Mouse (Mus musculus) cortical plate, adult 2 months (tissue): ENCODE measurements at regions not wholly inside any gene's neighbourhood (a gene's known extent, or its start where the extent isn't known, plus 50 kb on each side); places are given as distances from the start of the nearest gene placed in this dataset.

Experiments used
- H3K27ac ChIP-seq: fragments of 200-500 bp; 2 replicates; pipeline ENCODE4 v1.5.1; 2012; ENCODE audit warnings: low read length, control low read depth, inconsistent platforms; ENCODE audit not compliant: insufficient read depth
- H3K4me1 ChIP-seq: fragments of 200-500 bp; 2 replicates; pipeline ENCODE4 v1.6.1; 2011; ENCODE audit warnings: low read length; ENCODE audit not compliant: control insufficient read depth, insufficient read depth
- H3K4me3 ChIP-seq: fragments of 200-500 bp; 2 replicates; pipeline ENCODE4 v1.5.1; 2011; ENCODE audit warnings: mild to moderate bottlenecking, low read length, control low read depth; ENCODE audit not compliant: insufficient read depth
- CTCF ChIP-seq: fragments of 200-500 bp; IDR thresholded peaks from 2 replicates; pipeline ENCODE4 v1.5.1; 2011; ENCODE audit warnings: mild to moderate bottlenecking, control low read depth, low read length; ENCODE audit not compliant: insufficient read depth; ENCODE audit errors: extremely low read depth
- POLR2A ChIP-seq: fragments of 200-500 bp; IDR thresholded peaks from 2 replicates; pipeline ENCODE4 v1.6.1; 2011; ENCODE audit warnings: mild to moderate bottlenecking, low read length, control low read depth; ENCODE audit not compliant: insufficient read depth; ENCODE audit errors: extremely low read depth

GRCm38 (mm10) chr14:61836965-61837364 lies 229.7 kb downstream of the Kcnrg start:
- H3K27ac ChIP-seq = no peak overlapping the region
- TF ChIP-seq POLR2A (no peak), CTCF (no peak)
- H3K4me3 ChIP-seq = no peak overlapping the region

GRCm38 (mm10) chr14:61837851-61838250 lies 230.6 kb downstream of the Kcnrg start:
- H3K4me1 ChIP-seq = no peaks in the 10 kb centered on the region
- TF ChIP-seq CTCF = no peak
- no peak for TF ChIP-seq POLR2A

More at GRCm38 (mm10) chr14:61836965-61837364, 229.7 kb downstream of the Kcnrg start:
- H3K4me1 ChIP-seq = no peaks in the 10 kb centered on the region

GRCm38 (mm10) chr14:61842476-61842875 lies 235.2 kb downstream of the Kcnrg start:
- no peak for TF ChIP-seq POLR2A
- no peak for TF ChIP-seq CTCF
- H3K27ac ChIP-seq = no peak overlapping the region
- H3K4me1 ChIP-seq = no peaks in the 10 kb centered on the region
- H3K4me3 ChIP-seq = no peak overlapping the region

More at GRCm38 (mm10) chr14:61837851-61838250, 230.6 kb downstream of the Kcnrg start:
- Histone ChIP-seq H3K27ac (no peak overlapping the region), H3K4me3 (no peak overlapping the region)

- no peak for TF ChIP-seq CTCF
- no peak for TF ChIP-seq POLR2A
- Histone ChIP-seq H3K4me1 (no peaks in the 10 kb centered on the region), H3K27ac (no peak overlapping the region), H3K4me3 (no peak overlapping the region)
These were observed 239.2 kb downstream of the Kcnrg start for GRCm38 (mm10) chr14:61846441-61846840.

- Histone ChIP-seq H3K4me1 (no peaks in the 10 kb centered on the region), H3K4me3 (no peak overlapping the region), H3K27ac (no peak overlapping the region)
- no peak for TF ChIP-seq CTCF
- no peak for TF ChIP-seq POLR2A
These were observed 243.0 kb downstream of the Kcnrg start for GRCm38 (mm10) chr14:61850244-61850643.

GRCm38 (mm10) chr14:61857616-61858015 lies 250.4 kb downstream of the Kcnrg start:
- no peak overlapping the region for H3K27ac ChIP-seq
- no peaks in the 10 kb centered on the region for H3K4me1 ChIP-seq
- TF ChIP-seq POLR2A (no peak), CTCF (no peak)
- no peak overlapping the region for H3K4me3 ChIP-seq

- TF ChIP-seq CTCF (no peak), POLR2A (no peak)
- Histone ChIP-seq H3K27ac (no peak overlapping the region), H3K4me3 (no peak overlapping the region), H3K4me1 (no peaks in the 10 kb centered on the region)
These were observed 253.4 kb downstream of the Kcnrg start for GRCm38 (mm10) chr14:61860688-61861087.

GRCm38 (mm10) chr14:61861357-61861958 lies 254.2 kb downstream of the Kcnrg start:
- TF ChIP-seq POLR2A (no peak), CTCF (no peak)
- Histone ChIP-seq H3K4me1 (no peaks in the 10 kb centered on the region), H3K4me3 (no peak overlapping the region), H3K27ac (no peak overlapping the region)

GRCm38 (mm10) chr14:61862931-61863330 lies 255.7 kb downstream of the Kcnrg start:
- H3K27ac ChIP-seq = no peak overlapping the region
- no peaks in the 10 kb centered on the region for H3K4me1 ChIP-seq
- TF ChIP-seq CTCF = no peak
- TF ChIP-seq POLR2A = no peak
- H3K4me3 ChIP-seq = no peak overlapping the region

GRCm38 (mm10) chr14:61863475-61863874 lies 256.2 kb downstream of the Kcnrg start:
- no peak overlapping the region for H3K27ac ChIP-seq
- no peak overlapping the region for H3K4me3 ChIP-seq
- H3K4me1 ChIP-seq = no peaks in the 10 kb centered on the region
- TF ChIP-seq CTCF (no peak), POLR2A (no peak)
